Mouse (Mus musculus) limb, embryonic 13.5 days (tissue): ENCODE results near the gene Clint1. TPM values are rescaled to one million over a fixed set of nuclear protein-coding genes. Genes with fewer than 3 reads are reported as not detected.
A peak's percentile ranks its signal among the peaks of the same experiment; 100 is the strongest.

Source experiments
- ATAC-seq: fragments of 200-750 bp; cut with Nextera tagmentation; 2 replicates; pipeline ENCODE4 v1.8.0; 2017; ENCODE audit warnings: low read depth, moderate number of reproducible peaks, moderate TSS enrichment; ENCODE audit not compliant: low FRiP score
- H3K27ac ChIP-seq: fragments of 300-500 bp; sonication (generic); 2 replicates; pipeline ENCODE4 v1.5.1; 2015; ENCODE audit warnings: inconsistent platforms, mild to moderate bottlenecking, moderate library complexity
- H3K27me3 ChIP-seq: fragments of 300-500 bp; sonication (generic); 2 replicates; pipeline ENCODE4 v1.6.1; 2015; ENCODE audit warnings: mild to moderate bottlenecking, inconsistent platforms
- H3K36me3 ChIP-seq: fragments of 300-500 bp; sonication (generic); 2 replicates; pipeline ENCODE4 v1.6.1; 2015; ENCODE audit warnings: inconsistent platforms, mild to moderate bottlenecking, moderate library complexity
- H3K4me1 ChIP-seq: fragments of 300-500 bp; sonication (generic); 2 replicates; pipeline ENCODE4 v1.6.1; 2015; ENCODE audit warnings: inconsistent platforms
- H3K4me2 ChIP-seq: fragments of 300-500 bp; sonication (generic); replicated peaks from 2 replicates; pipeline ENCODE4 v1.6.1; 2015; ENCODE audit warnings: inconsistent platforms, mild to moderate bottlenecking, moderate library complexity
- H3K4me3 ChIP-seq: fragments of 300-500 bp; sonication (generic); 2 replicates; pipeline ENCODE4 v1.5.1; 2015; ENCODE audit warnings: moderate library complexity, mild to moderate bottlenecking, inconsistent platforms
- H3K9ac ChIP-seq: fragments of 300-500 bp; sonication (generic); 2 replicates; pipeline ENCODE4 v1.6.1; 2015; ENCODE audit warnings: mild to moderate bottlenecking, inconsistent platforms
- H3K9me3 ChIP-seq: fragments of 300-500 bp; sonication (generic); 2 replicates; pipeline ENCODE4 v1.6.1; 2016; ENCODE audit warnings: inconsistent platforms
- WGBS: fragments of 180-500 bp; shearing (Covaris S2); methylation state at CpG from one replicate; pipeline ENCODE4 v1.1.7; 2015; 5-methylcytosine and 5-hydroxymethylcytosine counted together
- polyA plus RNA-seq: library from polyadenylated mRNA; unstranded; fragments of >200 nt; fragmentation: Nextera tagmentation; extraction: Ambion mirVana; gene quantifications from 2 replicates; pipeline ENCODE4 v1.2.1, GENCODE M21; 2015

Clint1 gene
- polyA plus RNA-seq, 1 experiment from 2014 or later, result 86.7 TPM

DNA sequence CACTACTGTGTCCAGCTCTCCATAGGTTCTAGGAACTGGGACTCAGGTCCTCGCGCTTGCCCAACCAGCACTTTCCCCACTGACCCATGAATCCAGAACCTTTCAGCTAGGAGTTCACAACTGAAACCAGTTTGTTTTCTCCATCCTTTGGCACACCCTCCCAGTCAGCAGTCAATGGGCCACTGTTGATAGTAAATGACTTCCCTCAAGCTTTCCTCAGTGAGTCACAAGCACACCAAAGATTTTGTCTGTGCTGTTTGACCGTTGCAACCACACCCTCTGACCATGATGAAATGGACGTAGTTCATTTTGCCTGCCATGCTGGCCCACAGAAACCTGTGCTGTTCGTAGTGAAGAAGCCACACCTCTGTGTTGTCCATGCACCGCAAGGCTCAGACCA is 30.9 kb upstream of the Clint1 start:
- H3K27ac ChIP-seq, result no peak overlapping the region
- WGBS, result 94% methylated on average over 6 of the region's 6 CpGs
- H3K27me3 ChIP-seq, result no peaks in the 10 kb centered on the region
- H3K4me2 ChIP-seq, result no peak overlapping the region
- H3K4me3 ChIP-seq, result no peak overlapping the region
- no peaks in the 10 kb centered on the region for H3K9me3 ChIP-seq
- ATAC-seq, result no peak
- H3K9ac ChIP-seq, result no peak overlapping the region
- H3K4me1 ChIP-seq, result no peaks in the 10 kb centered on the region
- no peaks in the 10 kb centered on the region for H3K36me3 ChIP-seq

DNA sequence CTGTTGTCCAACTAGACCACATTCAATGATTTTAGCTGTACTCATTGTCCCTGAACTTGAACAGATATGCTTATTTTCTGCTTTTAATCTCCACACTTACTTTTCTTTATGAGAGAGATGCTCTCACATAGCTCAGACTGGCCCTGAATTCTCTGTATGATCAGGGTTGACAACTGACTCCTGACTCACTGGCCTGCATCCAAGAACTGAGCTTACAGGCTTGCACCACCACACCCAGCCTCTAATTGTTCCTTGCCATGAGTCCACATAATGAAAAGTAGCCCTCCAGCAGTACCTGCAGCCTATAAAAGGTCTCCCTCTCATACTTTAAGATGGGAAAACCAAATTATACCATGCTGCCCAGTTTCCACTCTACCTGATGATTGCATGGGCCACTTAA is 21.7 kb upstream of the Clint1 start:
- H3K36me3 ChIP-seq, result no peaks in the 10 kb centered on the region
- peak; percentile 40; the same call in 1 of the 2 replicates for ATAC-seq
- H3K27ac ChIP-seq, result 0 out of 2 replicates have a peak overlapping the region, but pooled peaks have one; percentile 23

DNA sequence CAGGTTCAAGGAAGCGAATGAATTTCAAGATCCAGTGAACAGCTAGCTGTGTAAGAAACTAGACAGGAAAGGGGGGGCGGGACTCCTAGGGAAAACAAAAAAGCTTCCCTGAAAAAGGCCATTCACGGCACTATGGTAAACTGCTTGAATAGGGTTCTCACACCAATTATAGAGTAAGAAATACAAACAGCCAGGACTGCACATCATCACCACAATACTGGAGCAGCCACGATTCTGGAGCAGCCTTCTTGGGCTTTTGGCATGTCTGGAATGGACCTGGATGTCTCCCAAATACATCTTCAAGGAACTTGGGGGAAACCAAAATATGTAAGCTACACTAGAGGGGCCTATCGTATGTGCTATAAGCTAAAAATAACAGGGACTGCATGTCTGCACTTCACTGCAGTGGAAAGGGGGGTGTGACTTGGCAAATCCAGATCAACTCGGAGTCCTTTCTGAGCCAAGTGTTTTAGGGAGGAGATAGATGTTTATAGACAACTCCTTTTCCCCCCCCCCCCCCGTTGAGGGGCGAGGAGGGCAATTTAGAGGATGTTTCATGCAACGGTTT is 21.0 kb upstream of the Clint1 start:
- H3K36me3 ChIP-seq, result no peaks in the 10 kb centered on the region
- H3K4me1 ChIP-seq, result peaks cover 31% of the 10 kb centered on the region
- H3K27me3 ChIP-seq, result no peaks in the 10 kb centered on the region
- H3K9me3 ChIP-seq, result no peaks in the 10 kb centered on the region
- peak overlapping the region; percentile 1; the same call in 1 of the 2 replicates for H3K4me2 ChIP-seq
- no peak overlapping the region for H3K9ac ChIP-seq
- WGBS, result 49% methylated on average over 9 of the region's 9 CpGs
- H3K27ac ChIP-seq, result peak overlapping the region; percentile 76; the same call in 1 of the 2 replicates
- H3K4me3 ChIP-seq, result no peak overlapping the region
- peak; percentile 75; the same call in 1 of the 2 replicates for ATAC-seq

More for the DNA sequence above, 21.7 kb upstream of the Clint1 start:
- peaks cover 24% of the 10 kb centered on the region for H3K4me1 ChIP-seq
- no peak overlapping the region for H3K4me3 ChIP-seq
- no peaks in the 10 kb centered on the region for H3K9me3 ChIP-seq
- H3K9ac ChIP-seq, result no peak overlapping the region
- H3K27me3 ChIP-seq, result no peaks in the 10 kb centered on the region
- H3K4me2 ChIP-seq, result no peak overlapping the region

DNA sequence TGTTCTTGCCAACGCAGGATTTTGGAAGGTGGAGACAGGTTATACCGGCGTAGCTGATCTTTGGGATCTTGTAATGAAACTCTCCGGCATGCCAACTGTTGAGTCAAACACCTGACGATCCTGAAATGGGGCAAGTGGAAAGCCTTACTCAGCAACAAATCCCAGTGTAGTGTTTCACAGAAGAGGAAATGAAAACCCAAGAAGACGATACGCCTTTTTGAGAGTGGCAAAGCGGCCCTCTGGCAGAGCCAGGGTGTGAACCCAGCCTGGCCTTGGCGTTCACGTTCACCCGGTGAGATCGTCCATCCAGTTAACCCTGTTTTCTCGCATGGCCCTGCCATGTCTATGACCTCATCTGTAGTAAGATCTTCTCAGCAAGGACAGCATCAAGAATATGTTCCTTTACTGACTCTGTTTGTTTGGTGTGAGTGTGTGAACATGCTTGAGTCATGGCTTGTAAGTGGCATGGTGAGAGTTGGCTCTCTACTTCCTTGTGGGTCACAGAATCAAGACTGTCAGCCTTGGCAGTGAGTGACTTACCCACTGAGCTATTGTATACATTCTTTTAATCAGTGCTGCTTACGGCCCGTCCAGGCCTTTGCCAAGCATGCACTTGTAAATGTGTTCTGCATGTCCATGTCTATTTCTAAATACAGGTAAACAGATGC is 20.2 kb upstream of the Clint1 start:
- ATAC-seq, result no peak
- no peak overlapping the region for H3K4me3 ChIP-seq
- H3K4me2 ChIP-seq, result peak overlapping the region; percentile 1; the same call in 1 of the 2 replicates
- WGBS, result 79% methylated on average over 15 of the region's 15 CpGs
- 0 out of 2 replicates have a peak, but pooled peaks cover 3% of the 10 kb centered on the region for H3K27me3 ChIP-seq
- H3K4me1 ChIP-seq, result peaks cover 37% of the 10 kb centered on the region
- peak overlapping the region; percentile 76; the same call in 1 of the 2 replicates for H3K27ac ChIP-seq
- H3K9ac ChIP-seq, result no peak overlapping the region
- H3K36me3 ChIP-seq, result no peaks in the 10 kb centered on the region
- H3K9me3 ChIP-seq, result no peaks in the 10 kb centered on the region

DNA sequence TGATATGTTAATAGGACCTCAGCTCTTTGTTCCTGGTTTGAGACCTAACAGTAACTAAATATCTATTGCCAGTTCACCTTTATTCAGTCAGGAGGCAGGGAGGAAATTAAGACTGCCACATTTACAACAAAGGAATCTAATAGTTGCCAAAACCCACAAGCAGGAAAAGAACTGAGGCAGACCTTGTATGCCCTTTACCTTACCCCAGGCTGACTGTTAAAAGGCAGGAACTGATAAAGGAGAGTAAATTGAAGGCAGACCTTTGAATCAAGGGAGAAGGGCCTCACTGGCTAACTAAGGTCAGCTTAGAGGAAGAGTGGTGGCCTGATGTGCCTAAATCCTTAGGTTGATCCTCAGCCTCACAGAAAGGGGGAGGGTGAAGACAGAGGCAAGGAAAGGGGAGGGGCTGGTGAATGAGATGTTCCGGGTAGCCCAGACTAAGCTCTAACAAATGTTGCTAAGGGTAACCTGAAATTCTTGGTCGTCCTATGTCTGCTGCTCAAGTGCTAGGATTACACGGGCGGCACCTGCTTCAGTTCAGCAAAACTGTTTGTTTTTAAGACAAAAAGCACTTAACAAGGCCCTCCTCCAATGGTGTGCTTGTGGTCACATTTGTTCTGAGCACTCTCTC is 16.1 kb upstream of the Clint1 start:
- ATAC-seq, result no peak

DNA sequence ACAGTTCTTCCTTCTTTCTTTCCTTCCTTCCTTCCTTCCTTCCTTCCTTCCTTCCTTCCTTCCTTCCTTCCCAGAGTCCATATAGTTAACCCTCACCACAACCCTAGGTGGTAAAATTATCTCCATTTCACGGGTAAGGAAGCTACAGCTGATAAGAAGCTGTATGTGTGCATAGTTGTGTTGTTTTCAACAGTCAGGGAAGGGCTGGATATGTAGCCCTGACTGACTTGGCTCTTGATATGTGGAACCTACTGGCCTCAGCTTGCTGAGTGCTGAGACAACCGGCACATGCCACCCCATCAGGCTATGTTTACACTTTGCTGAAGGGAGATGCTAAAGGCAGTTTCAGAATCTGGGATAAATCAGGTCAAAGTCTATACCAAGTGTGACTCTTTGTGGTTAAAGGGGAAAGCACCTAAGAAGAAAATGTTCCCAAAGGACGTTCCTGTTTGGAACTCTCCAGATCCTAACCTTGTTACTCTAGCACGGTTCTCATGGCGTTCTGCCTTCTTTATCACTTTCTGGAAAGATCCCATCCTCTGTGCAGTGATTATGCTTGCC is 14.5 kb upstream of the Clint1 start:
- no peak overlapping the region for H3K4me3 ChIP-seq
- H3K4me2 ChIP-seq, result no peak overlapping the region
- H3K4me1 ChIP-seq, result peaks cover 47% of the 10 kb centered on the region
- ATAC-seq, result no peak
- 0 out of 2 replicates have a peak, but pooled peaks cover 4% of the 10 kb centered on the region for H3K27me3 ChIP-seq
- WGBS, result 81% methylated on average over 5 of the region's 5 CpGs
- H3K27ac ChIP-seq, result no peak overlapping the region
- H3K9me3 ChIP-seq, result no peaks in the 10 kb centered on the region
- H3K9ac ChIP-seq, result no peak overlapping the region
- H3K36me3 ChIP-seq, result no peaks in the 10 kb centered on the region

More for the DNA sequence above, 16.1 kb upstream of the Clint1 start:
- no peak overlapping the region for H3K4me3 ChIP-seq
- no peak overlapping the region for H3K4me2 ChIP-seq
- H3K27ac ChIP-seq, result no peak overlapping the region
- 22% methylated on average over 4 of the region's 4 CpGs for WGBS
- H3K36me3 ChIP-seq, result no peaks in the 10 kb centered on the region
- H3K9me3 ChIP-seq, result no peaks in the 10 kb centered on the region
- H3K9ac ChIP-seq, result no peak overlapping the region
- H3K4me1 ChIP-seq, result peaks cover 52% of the 10 kb centered on the region
- H3K27me3 ChIP-seq, result 0 out of 2 replicates have a peak, but pooled peaks cover 4% of the 10 kb centered on the region

DNA sequence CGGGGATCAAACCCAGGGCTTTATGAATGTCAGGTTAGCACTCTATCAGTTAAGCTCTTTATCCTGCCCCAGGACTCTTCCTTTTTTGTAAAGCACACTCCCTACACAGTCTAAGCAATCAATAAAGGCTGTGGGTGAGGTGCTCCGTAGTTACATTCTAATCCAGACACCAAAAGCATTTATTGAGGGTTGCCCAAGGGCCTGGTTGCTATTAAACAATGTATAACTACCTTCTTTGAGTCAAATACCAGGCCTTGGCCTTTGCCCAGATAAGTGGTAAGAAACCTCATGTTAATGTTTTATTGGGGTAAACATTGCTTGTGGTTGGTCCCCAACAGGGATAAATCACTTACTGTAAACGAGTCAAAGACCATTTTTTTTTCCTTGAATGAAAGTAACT is 13.4 kb upstream of the Clint1 start:
- WGBS, result 21% methylated on average over 3 of the region's 3 CpGs
- peak; percentile 54; the same call in 1 of the 2 replicates for ATAC-seq
- Histone ChIP-seq H3K27ac (no peak overlapping the region), H3K36me3 (no peaks in the 10 kb centered on the region), H3K27me3 (0 out of 2 replicates have a peak, but pooled peaks cover 4% of the 10 kb centered on the region), H3K9ac (no peak overlapping the region), H3K9me3 (no peaks in the 10 kb centered on the region), H3K4me1 (peaks cover 47% of the 10 kb centered on the region), H3K4me3 (no peak overlapping the region), H3K4me2 (no peak overlapping the region)

DNA sequence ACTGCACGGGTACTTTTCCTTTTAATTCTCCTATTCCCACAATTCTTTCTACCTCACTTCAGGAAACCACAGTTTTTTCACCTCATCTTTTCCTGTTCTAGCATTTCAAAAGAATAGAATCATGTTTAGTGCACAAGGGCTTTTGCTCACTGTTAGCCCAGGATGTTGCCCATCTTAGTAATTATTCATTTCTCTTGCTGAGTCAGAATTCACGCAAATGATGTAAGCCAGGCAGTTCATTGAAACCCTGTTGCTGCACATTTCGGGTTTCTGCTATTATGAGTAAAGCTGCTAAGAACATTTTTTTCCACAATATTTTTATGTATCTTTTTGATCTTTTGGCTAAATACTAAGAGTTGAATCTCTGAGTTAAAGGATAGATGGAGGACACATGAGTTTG is 11.5 kb upstream of the Clint1 start:
- no peak overlapping the region for H3K27ac ChIP-seq
- no peak overlapping the region for H3K4me3 ChIP-seq
- peaks cover 42% of the 10 kb centered on the region for H3K4me1 ChIP-seq
- 73% methylated on average over 3 of the region's 3 CpGs for WGBS
- H3K36me3 ChIP-seq, result no peaks in the 10 kb centered on the region
- H3K9me3 ChIP-seq, result no peaks in the 10 kb centered on the region
- H3K9ac ChIP-seq, result no peak overlapping the region
- ATAC-seq, result no peak
- H3K27me3 ChIP-seq, result 0 out of 2 replicates have a peak, but pooled peaks cover 4% of the 10 kb centered on the region
- no peak overlapping the region for H3K4me2 ChIP-seq

DNA sequence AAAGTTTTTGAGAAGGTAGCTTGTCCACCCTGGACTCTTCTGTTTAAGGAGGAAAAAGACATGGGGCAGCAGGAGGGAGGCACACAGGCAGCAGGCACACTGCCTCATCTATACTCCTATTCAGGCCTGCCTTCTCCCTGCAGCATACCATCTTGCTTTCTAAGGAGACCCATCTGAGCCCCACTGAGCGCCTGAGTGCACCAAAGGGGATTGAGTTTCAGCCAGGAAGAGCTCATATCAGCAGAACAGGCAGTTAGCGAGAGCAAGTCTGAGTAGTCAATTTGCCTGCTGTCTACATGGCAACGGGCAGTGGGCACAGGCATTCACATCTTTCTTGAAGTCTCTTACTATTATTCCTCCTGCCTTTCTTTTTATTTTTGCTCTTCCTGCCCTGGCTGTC is 5.8 kb upstream of the Clint1 start:
- peaks cover 5% of the 10 kb centered on the region; the same call in 1 of the 2 replicates for H3K27me3 ChIP-seq
- no peak overlapping the region for H3K27ac ChIP-seq
- H3K36me3 ChIP-seq, result no peaks in the 10 kb centered on the region
- H3K9ac ChIP-seq, result no peak overlapping the region
- WGBS, result 54% methylated on average over 3 of the region's 3 CpGs
- ATAC-seq, result no peak
- H3K4me3 ChIP-seq, result no peak overlapping the region
- H3K4me2 ChIP-seq, result no peak overlapping the region
- H3K4me1 ChIP-seq, result peaks cover 27% of the 10 kb centered on the region
- H3K9me3 ChIP-seq, result no peaks in the 10 kb centered on the region

DNA sequence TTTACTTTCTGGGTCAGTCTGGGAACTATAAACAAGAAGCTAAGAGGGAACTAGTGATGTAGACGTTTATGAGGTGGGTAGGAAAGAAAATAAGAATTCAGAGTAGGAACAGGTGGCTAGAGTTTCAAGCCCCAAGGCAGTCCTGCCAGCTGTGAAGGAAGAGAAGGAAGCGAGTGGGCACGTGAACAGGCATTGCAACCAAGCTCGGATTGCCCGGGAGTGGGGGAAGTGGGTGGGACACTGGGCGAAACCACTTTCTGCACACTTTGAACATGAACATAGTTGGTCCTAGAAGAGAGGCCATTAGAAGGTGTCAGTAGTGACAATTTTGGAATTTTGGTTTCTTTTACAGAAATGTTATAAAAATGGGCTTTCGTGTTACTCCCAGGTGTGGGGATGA is 4.3 kb upstream of the Clint1 start:
- ATAC-seq, result no peak
- Histone ChIP-seq H3K4me1 (peaks cover 19% of the 10 kb centered on the region), H3K9ac (no peak overlapping the region), H3K9me3 (no peaks in the 10 kb centered on the region), H3K4me3 (no peak overlapping the region), H3K36me3 (no peaks in the 10 kb centered on the region), H3K4me2 (peak overlapping the region; percentile 25), H3K27me3 (peaks cover 5% of the 10 kb centered on the region; the same call in 1 of the 2 replicates), H3K27ac (no peak overlapping the region)
- 35% methylated on average over 7 of the region's 7 CpGs for WGBS

DNA sequence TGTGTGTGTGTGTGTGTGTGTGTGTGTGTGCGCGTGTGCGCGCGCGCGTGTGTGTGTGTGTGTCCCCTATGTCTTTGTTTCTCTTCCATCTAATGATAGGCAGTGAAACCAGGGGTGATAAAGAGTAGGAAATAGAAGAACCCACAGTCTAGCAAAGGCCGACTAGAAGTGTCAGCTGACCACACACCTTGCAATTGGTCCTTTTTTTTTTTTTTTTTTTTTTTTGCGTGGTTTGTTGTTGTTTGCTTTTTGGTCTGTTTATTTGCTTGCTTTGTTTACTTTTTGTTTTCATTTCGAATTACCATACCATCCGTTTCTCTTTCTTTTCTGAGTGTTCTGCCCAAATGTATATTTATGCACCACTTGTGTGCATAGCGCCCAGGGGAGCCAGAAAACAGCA is 3.6 kb upstream of the Clint1 start:
- Histone ChIP-seq H3K9me3 (no peaks in the 10 kb centered on the region), H3K9ac (no peak overlapping the region), H3K27ac (no peak overlapping the region), H3K4me2 (no peak overlapping the region), H3K36me3 (no peaks in the 10 kb centered on the region), H3K4me3 (no peak overlapping the region), H3K4me1 (peaks cover 23% of the 10 kb centered on the region), H3K27me3 (peaks cover 5% of the 10 kb centered on the region; the same call in 1 of the 2 replicates)
- ATAC-seq, result no peak
- WGBS, result 80% methylated on average over 12 of the region's 12 CpGs

DNA sequence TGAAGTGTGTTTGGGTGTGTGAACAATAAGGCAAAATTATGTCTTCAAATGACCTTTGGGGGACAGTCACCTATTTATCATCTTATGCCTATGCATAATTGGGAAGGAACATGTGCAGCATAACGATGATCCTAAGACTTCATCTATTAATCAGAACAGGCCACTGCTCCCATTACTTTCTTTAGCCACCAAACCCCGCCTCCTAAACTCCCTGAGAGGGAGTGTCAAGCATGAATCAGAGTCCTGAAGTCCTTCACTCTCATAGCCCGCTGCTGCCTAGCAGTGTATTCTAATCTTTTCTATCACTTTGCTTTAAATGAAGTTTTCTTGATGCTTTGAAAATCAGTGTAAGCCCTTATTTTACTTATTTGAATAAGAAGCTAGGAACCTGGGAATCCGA is 2.6 kb upstream of the Clint1 start:
- Histone ChIP-seq H3K4me2 (no peak overlapping the region), H3K9me3 (no peaks in the 10 kb centered on the region), H3K27me3 (peaks cover 5% of the 10 kb centered on the region; the same call in 1 of the 2 replicates), H3K4me1 (peaks cover 32% of the 10 kb centered on the region), H3K4me3 (no peak overlapping the region), H3K9ac (no peak overlapping the region), H3K36me3 (no peaks in the 10 kb centered on the region; the same call in 1 of the 2 replicates), H3K27ac (no peak overlapping the region)
- 84% methylated on average over 4 of the region's 4 CpGs for WGBS
- ATAC-seq, result no peak
